Comparison of ENCODE assay signal across 20 mouse cellular contexts in the genomic region with DNA sequence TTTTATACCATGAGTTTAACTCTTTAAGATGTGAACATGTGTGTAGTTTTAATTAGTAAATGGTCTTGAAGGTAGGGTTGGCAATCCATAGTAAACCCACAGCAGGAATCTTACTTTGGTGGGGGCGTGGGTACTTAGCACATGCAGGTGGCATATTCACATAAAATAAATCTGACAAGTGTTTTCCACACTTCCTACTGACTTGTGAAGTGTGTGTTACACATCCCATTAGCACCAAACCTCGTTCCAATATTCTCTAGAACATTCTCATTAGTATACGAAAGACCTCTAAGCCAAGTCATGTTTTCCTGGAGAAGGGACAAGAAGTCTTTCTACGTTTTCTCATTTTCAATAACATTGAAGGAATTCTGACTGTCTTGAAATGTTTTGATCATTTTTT.
DNase-seq lines count a peak whose midpoint lies in the region; ATAC-seq lines count a peak whose summit lies in the region.
"Had no signal": no experiment of that assay in that cellular context is flagged by ENCODE, and none has a peak within 500 bp of the region (broad histone marks: within the 10 kb centered on the region; RNA-seq: fewer than 3 reads in every experiment).

No protein-coding gene starts in this region.

- no peaks in the 10 kb centered on the region for H3K36me3 ChIP-seq in forebrain, embryonic 14.5 days (ENCODE audit: control insufficient read depth, insufficient read depth, low read length)
- no peaks in the 10 kb centered on the region for H3K36me3 ChIP-seq in forebrain, embryonic 10.5 days (replicated peaks)
- H3K36me3 ChIP-seq in hindbrain, embryonic 14.5 days (replicated peaks; ENCODE audit: control insufficient read depth, insufficient read depth) = no peaks in the 10 kb centered on the region
- H3K36me3 ChIP-seq in hindbrain, embryonic 10.5 days = no peaks in the 10 kb centered on the region
- H3K36me3 ChIP-seq in intestine, embryonic 16.5 days (ENCODE audit: control insufficient read depth, insufficient read depth, low read length) = no peaks in the 10 kb centered on the region
- H3K36me3 ChIP-seq: embryonic facial prominence, embryonic 15.5 days; heart, embryonic 12.5 days had no signal

- no peaks in the 10 kb centered on the region for H3K9me3 ChIP-seq in forebrain, embryonic 14.5 days (replicated peaks; ENCODE audit: control insufficient read depth, low read length)
- no peaks in the 10 kb centered on the region for H3K9me3 ChIP-seq in forebrain, embryonic 10.5 days
- no peaks in the 10 kb centered on the region for H3K9me3 ChIP-seq in hindbrain, embryonic 14.5 days (ENCODE audit: control insufficient read depth, low read length)
- H3K9me3 ChIP-seq in hindbrain, embryonic 10.5 days = no peaks in the 10 kb centered on the region
- H3K9me3 ChIP-seq in intestine, embryonic 16.5 days (ENCODE audit: control insufficient read depth, low read length) = no peaks in the 10 kb centered on the region
- H3K9me3 ChIP-seq: embryonic facial prominence, embryonic 15.5 days; heart, embryonic 12.5 days had no signal

- H3K27ac ChIP-seq in forebrain, embryonic 14.5 days (ENCODE audit: low read depth, low read length) = no peak overlapping the region
- H3K27ac ChIP-seq in forebrain, embryonic 10.5 days = no peak overlapping the region
- no peak overlapping the region for H3K27ac ChIP-seq in hindbrain, embryonic 14.5 days
- H3K27ac ChIP-seq in hindbrain, embryonic 10.5 days = no peak overlapping the region
- H3K27ac ChIP-seq in intestine, embryonic 16.5 days (ENCODE audit: low read length) = no peak overlapping the region
- H3K27ac ChIP-seq: embryonic facial prominence, embryonic 15.5 days; gastrocnemius, adult 2 months had no signal

- WGBS in forebrain, embryonic 14.5 days = 63% methylated on average over 4 of the region's 4 CpGs
- 85% methylated on average over 4 of the region's 4 CpGs for WGBS in forebrain, embryonic 10.5 days
- 89% methylated on average over 4 of the region's 4 CpGs for WGBS in hindbrain, embryonic 14.5 days
- 85% methylated on average over 4 of the region's 4 CpGs for WGBS in hindbrain, embryonic 10.5 days
- 75% methylated on average over 4 of the region's 4 CpGs for WGBS in intestine, embryonic 16.5 days

- no peaks in the 10 kb centered on the region for H3K27me3 ChIP-seq in forebrain, embryonic 14.5 days (replicated peaks; ENCODE audit: control insufficient read depth, insufficient read depth, low read length)
- no peaks in the 10 kb centered on the region for H3K27me3 ChIP-seq in forebrain, embryonic 10.5 days (ENCODE audit: poor library complexity, severe bottlenecking)
- no peaks in the 10 kb centered on the region for H3K27me3 ChIP-seq in hindbrain, embryonic 14.5 days (ENCODE audit: control insufficient read depth, insufficient read depth, low read length)
- no peaks in the 10 kb centered on the region for H3K27me3 ChIP-seq in hindbrain, embryonic 10.5 days (ENCODE audit: insufficient read depth, poor library complexity, severe bottlenecking)
- H3K27me3 ChIP-seq in intestine, embryonic 16.5 days (replicated peaks; ENCODE audit: control insufficient read depth, insufficient read depth, low read length) = no peaks in the 10 kb centered on the region
- H3K27me3 ChIP-seq: embryonic facial prominence, embryonic 15.5 days; heart, embryonic 12.5 days had no signal

- ATAC-seq in forebrain, embryonic 14.5 days = peak; percentile 63; the same call in 1 of the 2 replicates
- ATAC-seq in hindbrain, embryonic 14.5 days (ENCODE audit: low FRiP score) = no peak
- ATAC-seq in intestine, embryonic 16.5 days = no peak
- ATAC-seq in inflammation-experienced regulatory T-cells, adult 6 months = no peak
- ATAC-seq: hindbrain, embryonic 16.5 days had no signal

- H3K4me3 ChIP-seq in forebrain, embryonic 14.5 days (ENCODE audit: low read depth, low read length) = no peak overlapping the region
- no peak overlapping the region for H3K4me3 ChIP-seq in forebrain, embryonic 10.5 days
- H3K4me3 ChIP-seq in hindbrain, embryonic 14.5 days (replicated peaks; ENCODE audit: low read length) = no peak overlapping the region
- no peak overlapping the region for H3K4me3 ChIP-seq in hindbrain, embryonic 10.5 days
- no peak overlapping the region for H3K4me3 ChIP-seq in intestine, embryonic 16.5 days (ENCODE audit: low read length)
- H3K4me3 ChIP-seq: embryonic facial prominence, embryonic 15.5 days; erythroblast, embryonic 14.5 days; gastrocnemius, adult 2 months; heart, embryonic 12.5 days had no signal

- H3K4me2 ChIP-seq in forebrain, embryonic 14.5 days (ENCODE audit: low read length) = no peak overlapping the region
- no peak overlapping the region for H3K4me2 ChIP-seq in hindbrain, embryonic 14.5 days (replicated peaks)
- no peak overlapping the region for H3K4me2 ChIP-seq in intestine, embryonic 16.5 days (ENCODE audit: low read depth, low read length)
- H3K4me2 ChIP-seq: embryonic facial prominence, embryonic 15.5 days; heart, embryonic 12.5 days had no signal

- H3K4me1 ChIP-seq in forebrain, embryonic 14.5 days (ENCODE audit: control insufficient read depth, insufficient read depth, low read length) = no peaks in the 10 kb centered on the region
- no peaks in the 10 kb centered on the region for H3K4me1 ChIP-seq in forebrain, embryonic 10.5 days
- no peaks in the 10 kb centered on the region for H3K4me1 ChIP-seq in hindbrain, embryonic 14.5 days (replicated peaks; ENCODE audit: control insufficient read depth, insufficient read depth, low read length)
- H3K4me1 ChIP-seq in hindbrain, embryonic 10.5 days (replicated peaks) = no peaks in the 10 kb centered on the region
- H3K4me1 ChIP-seq in intestine, embryonic 16.5 days (ENCODE audit: control insufficient read depth, insufficient read depth, low read length) = no peaks in the 10 kb centered on the region
- H3K4me1 ChIP-seq: embryonic facial prominence, embryonic 15.5 days; heart, embryonic 12.5 days had no signal

- H3K9ac ChIP-seq in forebrain, embryonic 14.5 days (ENCODE audit: low read length) = no peak overlapping the region
- H3K9ac ChIP-seq in hindbrain, embryonic 14.5 days = no peak overlapping the region
- H3K9ac ChIP-seq in intestine, embryonic 16.5 days (ENCODE audit: low read depth, low read length) = no peak overlapping the region
- H3K9ac ChIP-seq: embryonic facial prominence, embryonic 15.5 days; heart, embryonic 12.5 days had no signal

- peak; percentile 61 for DNase-seq in forebrain, embryonic 14.5 days (ENCODE audit: low spot score)
- no peak for DNase-seq in forebrain, embryonic 10.5 days (ENCODE audit: extremely low spot score, low spot score)
- peak; percentile 16 for DNase-seq in hindbrain, embryonic 14.5 days (ENCODE audit: low spot score)
- no peak for DNase-seq in hindbrain, embryonic 10.5 days (ENCODE audit: low spot score)
- peak; percentile 5 to 9 for DNase-seq in right cerebral cortex, adult 2 months (ENCODE audit: low spot score in 2 of 2)
- DNase-seq in right cerebral cortex, postnatal 25 days = no peak
- DNase-seq: adrenal gland, postnatal 10 days; cerebellum, adult 11 months; cerebellum, adult 8-10 months; cerebellum, postnatal 14 days; embryo, embryonic 11 days; gastrocnemius, adult 2 months; gastrocnemius, postnatal 25 days; kidney, adult 18-20 months had no signal

Comparison
In these comparisons a context has a peak if more than half of its experiments do, and no peak if none do; other contexts are left out.
1. DNase-seq: peak in forebrain, embryonic 14.5 days (single experiment), hindbrain, embryonic 14.5 days (single experiment) and right cerebral cortex, adult 2 months (2 of 2); none in forebrain, embryonic 10.5 days (single experiment), hindbrain, embryonic 10.5 days (single experiment) and right cerebral cortex, postnatal 25 days (single experiment).